Mouse (Mus musculus): ENCODE results near the gene Ascc1. TPM values are rescaled to one million over a fixed set of nuclear protein-coding genes. Genes with fewer than 3 reads are reported as not detected.

The Ascc1 gene
- total and polyA plus RNA-seq, 2 experiments from 2014 or later = 15.7 to 34.6 TPM

GRCm38 (mm10) chr10:60042350-60042922 lies 39.8 kb downstream of the Ascc1 start:
- DNase-seq (ENCODE audit: low spot score) (no peak), ATAC-seq (ENCODE audit: insufficient read depth, low read depth) (no peak)
- Histone ChIP-seq H3K36me3 (replicated peaks; ENCODE audit: control insufficient read depth, insufficient read depth, low read length) (no peaks in the 10 kb centered on the region), H3K9ac (replicated peaks; ENCODE audit: low read depth, low read length) (no peak overlapping the region), H3K4me3 (ENCODE audit: low read depth, low read length) (no peak overlapping the region), H3K9me3 (replicated peaks; ENCODE audit: control insufficient read depth, low read length) (no peaks in the 10 kb centered on the region), H3K27me3 (ENCODE audit: control insufficient read depth, insufficient read depth, low read length) (no peaks in the 10 kb centered on the region), H3K4me1 (ENCODE audit: control insufficient read depth, insufficient read depth) (no peaks in the 10 kb centered on the region), H3K27ac (ENCODE audit: low read depth) (no peak overlapping the region), H3K4me2 (ENCODE audit: low read depth, low read length) (no peak overlapping the region)
- TF ChIP-seq EP300 (IDR thresholded peaks at IDR 0.05; ENCODE audit: low read depth) = no peak
- 86% methylated on average over 8 of the region's 8 CpGs for WGBS

- Histone ChIP-seq H3K4me2 (ENCODE audit: low read depth, low read length) (no peak overlapping the region), H3K4me3 (ENCODE audit: low read depth, low read length) (no peak overlapping the region), H3K27ac (ENCODE audit: low read depth) (no peak overlapping the region), H3K4me1 (ENCODE audit: control insufficient read depth, insufficient read depth) (no peaks in the 10 kb centered on the region), H3K9ac (replicated peaks; ENCODE audit: low read depth, low read length) (no peak overlapping the region), H3K9me3 (replicated peaks; ENCODE audit: control insufficient read depth, low read length) (no peaks in the 10 kb centered on the region), H3K36me3 (replicated peaks; ENCODE audit: control insufficient read depth, insufficient read depth, low read length) (peaks cover 24% of the 10 kb centered on the region), H3K27me3 (ENCODE audit: control insufficient read depth, insufficient read depth, low read length) (no peaks in the 10 kb centered on the region)
- ATAC-seq (ENCODE audit: insufficient read depth, low read depth) = no peak
- TF ChIP-seq CTCF (IDR thresholded peaks at IDR 0.05; ENCODE audit: low read depth) (no peak), EP300 (IDR thresholded peaks at IDR 0.05; ENCODE audit: low read depth) (no peak)
- DNase-seq (ENCODE audit: low spot score) = no peak
- 70% methylated on average over 5 of the region's 5 CpGs for WGBS
Observed at GRCm38 (mm10) chr10:60046696-60047095, 44.1 kb downstream of the Ascc1 start.

GRCm38 (mm10) chr10:60050581-60050980 lies 48.0 kb downstream of the Ascc1 start:
- Histone ChIP-seq H3K9me3 (replicated peaks; ENCODE audit: control insufficient read depth, low read length) (no peaks in the 10 kb centered on the region), H3K27ac (ENCODE audit: low read depth) (no peak overlapping the region), H3K27me3 (ENCODE audit: control insufficient read depth, insufficient read depth, low read length) (no peaks in the 10 kb centered on the region), H3K4me2 (ENCODE audit: low read depth, low read length) (no peak overlapping the region), H3K4me1 (ENCODE audit: control insufficient read depth, insufficient read depth) (no peaks in the 10 kb centered on the region), H3K9ac (replicated peaks; ENCODE audit: low read depth, low read length) (no peak overlapping the region), H3K36me3 (replicated peaks; ENCODE audit: control insufficient read depth, insufficient read depth, low read length) (peaks cover 28% of the 10 kb centered on the region), H3K4me3 (ENCODE audit: low read depth, low read length) (no peak overlapping the region)
- TF ChIP-seq EP300 (IDR thresholded peaks at IDR 0.05; ENCODE audit: low read depth) = no peak
- TF ChIP-seq CTCF (IDR thresholded peaks at IDR 0.05; ENCODE audit: low read depth) = no peak
- DNase-seq (ENCODE audit: low spot score) = no peak
- WGBS = 93% methylated on average over 10 of the region's 10 CpGs
- no peak for ATAC-seq (ENCODE audit: insufficient read depth, low read depth)

- H3K9me3 ChIP-seq (replicated peaks; ENCODE audit: control insufficient read depth, low read length) = peaks cover 17% of the 10 kb centered on the region
- H3K27ac ChIP-seq (ENCODE audit: low read depth) = no peak overlapping the region
- DNase-seq (ENCODE audit: low spot score) (no peak), ATAC-seq (ENCODE audit: insufficient read depth, low read depth) (no peak)
- H3K4me2 ChIP-seq (ENCODE audit: low read depth, low read length) = no peak overlapping the region
- H3K36me3 ChIP-seq (replicated peaks; ENCODE audit: control insufficient read depth, insufficient read depth, low read length) = peaks cover 35% of the 10 kb centered on the region
- TF ChIP-seq EP300 (IDR thresholded peaks at IDR 0.05; ENCODE audit: low read depth) = no peak
- TF ChIP-seq CTCF (IDR thresholded peaks at IDR 0.05; ENCODE audit: low read depth) = no peak
- no peaks in the 10 kb centered on the region for H3K4me1 ChIP-seq (ENCODE audit: control insufficient read depth, insufficient read depth)
- H3K4me3 ChIP-seq (ENCODE audit: low read depth, low read length) = no peak overlapping the region
- 65% methylated on average over 4 of the region's 4 CpGs for WGBS
- no peak overlapping the region for H3K9ac ChIP-seq (replicated peaks; ENCODE audit: low read depth, low read length)
- H3K27me3 ChIP-seq (ENCODE audit: control insufficient read depth, insufficient read depth, low read length) = no peaks in the 10 kb centered on the region
Observed at GRCm38 (mm10) chr10:60053073-60053472, 50.5 kb downstream of the Ascc1 start.

- no peak overlapping the region for H3K9ac ChIP-seq (replicated peaks; ENCODE audit: low read depth, low read length)
- WGBS = 80% methylated on average over 5 of the region's 5 CpGs
- H3K4me1 ChIP-seq (ENCODE audit: control insufficient read depth, insufficient read depth) = no peaks in the 10 kb centered on the region; the same call in 1 of the 2 replicates
- no peak overlapping the region for H3K27ac ChIP-seq (ENCODE audit: low read depth)
- DNase-seq (ENCODE audit: low spot score) (no peak), ATAC-seq (ENCODE audit: insufficient read depth, low read depth) (no peak)
- H3K4me3 ChIP-seq (ENCODE audit: low read depth, low read length) = no peak overlapping the region
- peaks cover 14% of the 10 kb centered on the region for H3K9me3 ChIP-seq (replicated peaks; ENCODE audit: control insufficient read depth, low read length)
- H3K36me3 ChIP-seq (replicated peaks; ENCODE audit: control insufficient read depth, insufficient read depth, low read length) = peaks cover 2% of the 10 kb centered on the region
- H3K4me2 ChIP-seq (ENCODE audit: low read depth, low read length) = no peak overlapping the region
- TF ChIP-seq EP300 (IDR thresholded peaks at IDR 0.05; ENCODE audit: low read depth) (no peak), CTCF (IDR thresholded peaks at IDR 0.05; ENCODE audit: low read depth) (no peak)
- H3K27me3 ChIP-seq (ENCODE audit: control insufficient read depth, insufficient read depth, low read length) = no peaks in the 10 kb centered on the region
Observed at GRCm38 (mm10) chr10:60062173-60062572, 59.6 kb downstream of the Ascc1 start.

- Histone ChIP-seq H3K4me3 (ENCODE audit: low read depth, low read length) (no peak overlapping the region), H3K27me3 (ENCODE audit: control insufficient read depth, insufficient read depth, low read length) (no peaks in the 10 kb centered on the region), H3K9me3 (replicated peaks; ENCODE audit: control insufficient read depth, low read length) (peaks cover 6% of the 10 kb centered on the region), H3K27ac (ENCODE audit: low read depth) (no peak overlapping the region), H3K9ac (replicated peaks; ENCODE audit: low read depth, low read length) (no peak overlapping the region), H3K4me1 (ENCODE audit: control insufficient read depth, insufficient read depth) (no peaks in the 10 kb centered on the region; the same call in 1 of the 2 replicates), H3K4me2 (ENCODE audit: low read depth, low read length) (no peak overlapping the region), H3K36me3 (replicated peaks; ENCODE audit: control insufficient read depth, insufficient read depth, low read length) (no peaks in the 10 kb centered on the region; the same call in none of the 2 replicates)
- WGBS = 57% methylated on average over 5 of the region's 5 CpGs
- TF ChIP-seq EP300 (IDR thresholded peaks at IDR 0.05; ENCODE audit: low read depth) (no peak), CTCF (IDR thresholded peaks at IDR 0.05; ENCODE audit: low read depth) (no peak)
- no peak for DNase-seq (ENCODE audit: low spot score)
- ATAC-seq (ENCODE audit: insufficient read depth, low read depth) = no peak
Observed at GRCm38 (mm10) chr10:60062931-60063330, 60.3 kb downstream of the Ascc1 start.
